Mouse (Mus musculus) urinary bladder, postnatal 10 days (tissue): ENCODE data around the gene Gtf2ird1.

Experiments used
- DNase-seq: peaks from one replicate; pipeline ENCODE4 v3.0.0; 2022; ENCODE audit warnings: low spot score

Gene Gtf2ird1

DNA sequence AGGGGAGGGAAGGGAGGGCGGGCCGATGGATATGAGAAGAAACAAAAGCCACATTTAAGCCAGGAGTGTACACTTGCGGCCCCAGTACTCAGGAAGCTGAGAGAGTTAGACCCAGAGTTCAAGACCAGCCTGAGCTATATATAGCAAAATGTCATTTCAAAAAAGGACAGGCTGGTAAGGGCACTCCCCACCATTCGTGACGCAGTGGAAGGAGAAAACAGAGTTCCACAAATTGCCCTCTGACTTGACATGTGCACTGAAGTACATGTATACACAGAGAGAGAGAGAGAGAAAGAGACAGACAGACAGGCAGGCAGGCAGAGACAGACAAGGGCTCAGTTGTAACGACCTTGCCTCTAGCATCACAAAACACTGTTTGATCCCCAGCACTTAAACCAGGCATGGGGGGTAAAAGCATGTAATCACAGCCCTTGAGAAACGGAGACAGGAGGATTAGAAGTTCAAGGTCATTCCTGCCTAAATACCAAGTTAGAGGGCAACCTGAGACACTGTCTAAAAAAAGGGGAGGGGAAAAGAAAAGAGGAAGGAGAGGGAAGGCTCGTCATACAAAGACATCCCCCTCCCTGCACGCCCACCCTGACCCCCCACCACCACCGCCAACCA, 11.2 kb downstream of the Gtf2ird1 start:
- DNase-seq: no peak

DNA sequence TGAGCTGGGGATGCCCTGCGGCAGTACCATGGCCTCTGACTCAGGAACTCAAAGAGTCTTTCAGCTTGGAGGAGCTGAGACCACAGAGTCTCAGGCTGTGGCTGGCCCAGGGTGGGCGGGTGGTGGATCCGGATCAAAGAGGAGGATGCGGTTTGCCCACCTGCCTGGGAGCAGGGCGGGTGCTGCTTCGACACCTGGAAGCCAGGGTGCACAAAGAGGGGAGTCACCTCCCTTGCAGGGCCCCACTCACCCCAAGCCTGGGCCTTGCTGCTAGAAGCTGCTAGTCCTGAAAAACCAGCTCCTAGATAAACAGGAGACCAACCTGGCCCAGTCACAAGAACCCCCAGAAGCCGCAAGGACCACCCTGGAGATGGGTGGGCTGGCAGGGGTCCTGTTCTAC, 12.0 kb downstream of the Gtf2ird1 start:
- DNase-seq: no peak

DNA sequence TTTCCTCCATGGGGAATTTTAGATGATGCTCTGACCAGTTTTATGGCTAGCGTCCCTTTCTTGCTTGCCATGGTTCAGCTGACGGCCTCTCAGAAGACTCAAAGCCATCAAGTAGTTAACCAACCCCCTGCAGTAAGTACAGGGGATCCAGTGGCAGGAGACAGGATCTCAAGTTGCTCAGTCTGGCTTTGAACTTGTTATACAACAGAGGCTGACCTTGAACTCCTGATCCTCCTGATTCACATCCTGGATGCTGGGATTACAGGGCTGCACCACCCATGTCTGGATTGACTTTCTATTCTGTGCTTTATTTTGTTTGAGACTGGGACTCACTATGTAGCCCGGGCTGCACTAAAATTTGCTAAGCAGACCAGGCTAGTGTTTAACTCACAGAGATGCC, 14.4 kb downstream of the Gtf2ird1 start:
- DNase-seq: no peak

DNA sequence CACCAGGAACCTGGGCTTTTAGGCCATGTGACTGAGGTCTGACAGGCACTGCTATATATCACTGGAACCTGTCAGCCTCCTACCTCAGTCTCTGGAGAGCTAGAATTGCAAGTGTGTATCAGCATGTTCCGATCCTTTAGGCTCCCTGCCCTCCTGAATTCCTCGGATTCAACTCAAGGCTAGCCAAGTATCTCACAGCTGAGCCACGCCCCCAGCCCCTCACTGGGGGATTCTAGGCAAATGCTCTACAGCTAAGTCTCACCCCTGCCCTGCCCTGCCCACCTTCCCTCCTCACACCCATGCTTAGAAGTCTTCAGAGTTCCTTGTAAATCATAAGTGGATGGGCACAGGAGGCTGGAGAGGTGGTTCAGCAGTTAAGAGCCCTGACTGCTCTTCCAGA, 15.4 kb downstream of the Gtf2ird1 start:
- DNase-seq: no peak

DNA sequence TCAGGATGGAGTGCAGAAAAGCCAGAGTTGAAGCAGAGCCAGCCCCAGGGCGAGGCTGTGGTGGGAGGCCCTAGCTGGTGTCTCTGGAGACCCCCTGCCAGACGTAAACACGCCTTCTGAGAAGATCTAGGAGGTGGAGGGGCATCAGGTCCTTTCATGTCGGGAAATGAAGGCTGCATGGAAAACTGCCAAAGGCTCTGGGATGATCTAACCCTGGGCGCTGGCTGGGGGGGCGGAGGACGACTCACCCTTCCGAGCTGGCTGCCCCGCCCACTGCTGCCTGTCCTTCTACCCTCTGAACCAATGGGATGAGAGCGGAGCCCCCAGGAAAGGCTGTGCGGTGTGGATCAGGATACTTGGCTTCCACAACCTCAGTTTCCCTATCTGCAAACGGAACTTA, 16.4 kb downstream of the Gtf2ird1 start:
- no peak for DNase-seq

DNA sequence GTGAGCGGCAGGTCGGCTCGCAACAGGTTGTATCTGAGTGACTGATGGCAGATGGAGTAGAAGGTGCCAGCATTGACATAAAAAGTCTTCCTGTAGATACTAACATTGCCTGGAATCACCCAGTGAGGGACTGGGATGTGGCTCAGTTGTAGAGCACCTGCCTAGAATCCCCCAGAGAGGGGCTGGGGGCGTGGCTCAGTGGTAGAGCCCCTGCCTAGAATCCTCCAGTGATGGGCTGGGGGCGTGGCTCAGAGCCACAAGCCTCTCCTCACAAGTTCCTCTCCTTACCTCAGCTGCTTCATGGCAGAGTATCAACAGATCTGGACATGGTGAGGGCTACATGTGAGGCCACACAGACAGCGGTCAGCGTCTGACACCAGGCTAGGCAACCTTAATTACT, 17.0 kb downstream of the Gtf2ird1 start:
- DNase-seq: no peak

DNA sequence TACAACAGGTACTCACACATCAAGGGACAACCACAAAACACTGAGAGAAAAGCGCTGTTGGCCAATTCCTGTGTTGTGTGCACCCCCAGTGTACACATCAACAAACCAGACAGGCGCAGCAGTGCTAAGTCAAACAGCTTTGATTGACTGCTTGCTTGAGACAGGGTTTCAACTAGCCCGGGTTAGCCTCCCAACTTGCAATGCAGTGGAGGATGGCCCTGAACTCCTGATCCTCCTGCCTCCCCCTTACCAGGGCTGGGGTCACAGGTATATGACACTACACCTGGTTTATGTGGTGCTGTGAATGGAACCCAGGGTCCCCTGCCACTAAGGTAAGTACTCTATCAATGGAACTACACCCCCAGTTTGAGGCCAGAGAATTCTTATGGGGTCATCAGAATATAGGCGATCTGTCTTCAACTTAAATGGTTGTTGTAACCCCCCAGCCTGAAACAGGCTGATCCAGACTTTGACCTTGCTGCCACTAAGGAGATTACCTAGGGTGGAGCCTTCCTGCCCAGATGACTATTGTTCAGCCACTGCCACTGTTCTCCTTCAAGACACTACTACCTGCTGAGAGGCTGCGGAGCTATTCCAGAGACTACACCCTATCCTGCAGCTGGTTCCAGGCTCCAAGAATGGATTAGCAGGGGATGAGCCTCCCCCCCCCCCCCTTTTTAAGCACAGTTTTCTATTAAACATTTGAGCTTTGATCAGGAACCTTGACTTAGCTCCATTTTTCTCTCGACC, 17.7 kb downstream of the Gtf2ird1 start:
- no peak for DNase-seq

DNA sequence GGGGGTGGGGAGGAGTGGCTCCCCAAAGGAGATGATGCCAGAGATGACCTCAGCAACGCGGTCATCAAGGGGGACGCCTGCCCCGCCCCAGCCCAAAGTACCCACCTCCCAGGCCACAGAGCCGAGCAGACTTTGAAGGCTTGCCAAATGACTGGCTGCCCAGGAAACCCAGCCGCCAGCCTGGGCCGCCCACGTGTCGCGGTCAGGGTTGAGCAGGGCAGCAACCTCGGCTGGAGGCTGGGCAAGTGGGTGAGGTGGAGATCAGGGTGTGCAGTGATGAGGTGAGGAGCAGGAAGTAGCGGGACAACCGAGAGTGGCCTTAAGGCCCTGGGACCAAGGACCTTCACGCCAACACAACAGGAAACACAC, 19.1 kb downstream of the Gtf2ird1 start:
- no peak for DNase-seq

DNA sequence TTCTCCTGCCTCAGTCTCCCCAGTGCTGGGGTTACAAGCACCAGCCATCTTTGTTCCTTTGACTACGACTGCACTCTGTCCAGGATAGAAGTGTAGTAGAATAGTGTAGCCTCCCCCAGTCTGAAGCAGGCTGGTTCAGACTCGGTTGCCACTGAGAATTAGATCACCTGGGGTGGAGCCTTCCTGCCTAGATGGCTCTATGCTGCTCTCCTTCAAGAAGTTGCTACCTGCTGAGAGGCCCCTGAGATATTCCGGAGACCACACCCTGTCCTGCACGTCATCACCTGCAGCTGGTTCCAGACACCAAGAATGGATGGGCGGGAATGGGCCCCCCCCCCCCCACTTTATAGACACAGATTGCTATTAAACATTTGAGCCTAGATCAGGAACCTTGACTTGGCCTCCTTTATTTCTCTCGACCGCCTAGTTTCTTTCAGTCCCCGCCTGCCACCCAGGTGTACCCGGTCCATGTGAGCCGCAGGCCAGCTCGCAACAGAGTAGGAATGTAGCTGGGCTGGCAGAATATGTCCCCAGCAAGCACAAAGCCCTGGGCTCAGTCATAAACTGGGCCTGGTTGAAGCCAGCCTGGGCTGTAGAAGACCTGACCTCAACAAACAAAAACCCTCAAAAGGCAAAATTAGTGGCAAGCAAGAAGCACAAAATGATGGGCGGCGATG, 19.6 kb downstream of the Gtf2ird1 start:
- no peak for DNase-seq

DNA sequence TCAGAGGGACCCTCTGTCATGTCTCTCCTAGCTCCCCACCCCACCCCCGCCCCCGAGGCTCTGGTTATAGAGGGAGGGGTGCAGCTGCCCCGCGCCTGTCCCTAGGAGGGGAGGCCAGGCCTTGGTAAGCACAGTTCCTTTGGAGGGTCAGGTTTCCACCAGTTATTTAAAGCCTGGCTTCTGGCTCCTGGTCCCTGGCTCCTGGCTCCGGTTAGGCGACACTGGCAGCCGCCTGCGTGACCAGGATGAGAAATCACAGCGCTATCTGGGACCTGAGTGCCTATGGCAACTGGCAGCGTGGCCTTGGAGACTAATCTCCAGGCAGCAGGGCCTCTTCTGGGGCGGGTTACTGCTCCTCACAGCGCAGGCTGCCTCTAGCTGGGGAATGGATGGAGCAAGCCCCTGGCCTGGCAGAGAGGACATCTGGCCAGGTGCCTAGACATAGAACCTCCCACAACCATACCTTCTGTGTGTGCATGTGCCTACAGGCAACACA, 20.6 kb downstream of the Gtf2ird1 start:
- no peak for DNase-seq

DNA sequence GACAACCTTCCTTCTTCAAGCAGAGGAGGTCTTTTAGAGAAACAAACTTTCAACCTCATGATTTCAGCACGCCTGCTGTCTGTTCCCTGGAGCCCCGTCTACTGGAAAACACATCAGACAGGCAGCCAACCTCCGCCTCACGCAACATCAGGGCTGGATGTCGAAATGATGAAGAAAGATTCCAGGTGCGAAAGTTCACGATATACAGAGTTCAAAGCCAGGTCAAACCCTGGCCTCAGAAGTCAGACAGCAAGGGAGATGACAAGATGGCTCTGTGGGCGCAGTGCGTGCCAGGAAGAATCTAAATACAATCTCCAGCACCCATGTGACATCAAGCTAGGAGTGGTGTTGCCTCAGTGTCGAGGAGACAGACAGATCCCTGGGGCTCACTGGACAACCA, 23.4 kb downstream of the Gtf2ird1 start:
- DNase-seq: no peak

DNA sequence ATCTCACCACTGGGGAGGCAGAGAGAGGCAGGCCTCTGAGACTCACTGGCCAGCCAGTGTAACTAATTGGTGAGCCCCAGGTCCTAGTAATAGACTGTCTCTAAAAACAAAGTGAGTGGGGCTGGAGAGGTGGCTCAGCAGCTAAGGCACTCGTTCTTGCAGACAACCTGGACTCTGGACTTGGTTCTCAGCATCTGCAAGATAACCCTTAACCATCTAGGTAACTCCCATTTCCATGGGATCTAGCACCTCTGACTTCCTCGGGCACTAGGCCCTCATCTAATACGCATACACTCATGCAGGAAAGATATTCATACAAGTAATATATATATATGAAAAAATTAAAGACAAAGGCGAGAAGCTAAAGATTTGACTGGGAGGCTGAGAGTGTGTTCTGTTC, 26.4 kb downstream of the Gtf2ird1 start:
- DNase-seq: no peak

DNA sequence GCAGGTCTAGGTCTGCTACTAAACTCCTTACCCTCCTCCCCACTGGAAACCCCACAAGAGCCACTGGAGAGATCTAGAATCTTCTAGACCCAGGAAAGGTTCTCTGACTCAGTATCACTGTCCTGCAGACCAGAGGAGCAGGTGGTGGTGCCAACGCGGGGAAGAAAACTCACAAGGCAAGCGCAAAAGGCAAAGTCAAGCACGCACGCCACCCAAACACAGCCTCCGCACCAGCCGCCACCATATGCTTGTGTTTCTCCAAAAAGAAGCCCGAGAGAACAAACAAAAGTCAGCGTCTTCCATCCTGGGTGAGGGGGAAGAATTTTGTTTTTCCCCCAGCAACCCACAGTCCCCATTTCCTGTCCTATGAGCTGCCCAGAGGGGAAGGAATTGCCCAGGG, 28.9 kb downstream of the Gtf2ird1 start:
- no peak for DNase-seq

DNA sequence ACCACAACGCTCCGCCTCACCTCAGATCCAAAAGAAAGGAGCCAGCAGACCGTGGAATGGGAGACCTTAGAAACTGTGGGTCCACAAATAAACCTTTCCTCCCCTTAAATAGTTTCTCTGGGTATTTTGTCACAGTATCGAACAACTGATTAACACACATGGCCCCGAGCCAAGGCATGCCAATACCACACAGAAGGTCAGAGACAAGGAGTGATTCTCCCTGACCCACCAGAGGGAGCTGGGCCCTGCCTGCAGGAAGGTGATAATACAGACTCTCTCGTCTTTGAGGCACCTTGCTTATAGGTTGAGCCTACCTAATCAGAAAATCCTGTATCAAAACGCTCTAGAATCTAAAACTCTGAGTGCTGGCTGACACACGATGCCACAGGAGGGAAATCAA, 30.9 kb downstream of the Gtf2ird1 start:
- DNase-seq: no peak

DNA sequence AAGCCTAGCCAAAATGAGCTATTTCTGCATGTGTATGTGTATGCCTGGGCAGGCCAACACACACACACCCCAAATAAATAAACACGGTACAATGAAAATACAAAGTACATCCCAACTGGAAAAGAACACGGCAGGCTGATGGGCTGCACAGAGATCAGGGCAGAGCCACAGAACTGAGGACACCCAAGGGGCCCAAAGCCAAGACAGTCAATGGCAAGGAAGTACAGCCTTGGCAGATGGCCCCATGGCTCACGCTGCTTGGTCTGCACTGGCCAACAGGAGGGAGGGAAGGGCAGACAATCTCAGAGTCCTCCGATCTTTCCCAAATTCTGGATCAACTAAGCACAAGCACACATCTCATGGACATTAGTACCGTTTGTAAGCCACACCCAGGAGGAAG, 32.6 kb downstream of the Gtf2ird1 start:
- no peak for DNase-seq

DNA sequence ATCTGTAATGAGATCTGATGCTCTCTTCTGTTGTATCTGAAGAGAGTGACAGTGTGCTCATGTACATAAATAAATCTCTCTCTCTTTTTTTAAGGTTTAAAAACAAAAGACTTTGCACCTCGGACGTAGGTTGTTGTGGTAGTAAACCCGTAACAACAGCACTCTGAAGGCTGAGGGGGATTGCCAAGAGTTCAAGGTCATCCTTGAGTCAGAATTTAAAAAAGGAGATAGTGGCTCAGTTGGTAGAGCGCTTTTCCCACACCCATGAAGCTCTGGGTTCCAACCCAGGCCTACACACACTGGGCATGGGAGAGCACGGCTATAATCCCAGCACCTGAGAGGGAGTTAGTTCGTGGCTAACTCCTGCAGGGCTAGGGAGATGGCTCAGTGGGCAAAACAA, 33.1 kb downstream of the Gtf2ird1 start:
- no peak for DNase-seq

DNA sequence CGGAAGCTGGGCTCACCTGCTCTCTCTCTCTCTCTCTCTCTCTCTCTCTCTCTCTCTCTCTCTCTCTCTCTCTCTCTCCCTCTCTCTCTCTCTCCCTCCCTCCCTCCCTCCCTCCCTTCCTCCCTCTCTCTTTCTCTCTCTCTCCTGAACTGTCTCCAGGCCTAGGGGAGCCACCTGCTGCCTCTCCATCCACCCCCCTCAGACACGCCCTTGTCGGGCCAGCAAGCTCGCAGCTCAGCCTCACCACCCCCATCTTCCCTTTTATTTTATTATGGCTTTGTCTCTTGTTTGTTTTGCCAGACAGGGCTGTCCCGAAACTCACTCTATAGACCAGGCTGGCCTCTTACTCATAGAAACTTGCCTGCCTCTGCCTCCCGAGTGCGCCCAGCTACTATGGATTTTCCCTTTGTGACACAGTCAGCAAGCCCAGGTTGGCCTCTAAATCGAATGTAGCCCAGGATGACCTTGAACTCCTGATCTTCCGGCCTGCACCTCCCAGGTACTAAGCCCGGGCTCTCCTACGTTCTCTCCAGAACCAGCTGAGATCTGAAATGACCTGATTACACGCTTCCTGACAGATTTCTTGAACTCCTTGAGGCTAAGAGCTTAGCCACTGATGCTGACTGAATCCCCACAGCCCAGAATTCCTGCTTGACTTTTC, 34.1 kb downstream of the Gtf2ird1 start:
- no peak for DNase-seq

DNA sequence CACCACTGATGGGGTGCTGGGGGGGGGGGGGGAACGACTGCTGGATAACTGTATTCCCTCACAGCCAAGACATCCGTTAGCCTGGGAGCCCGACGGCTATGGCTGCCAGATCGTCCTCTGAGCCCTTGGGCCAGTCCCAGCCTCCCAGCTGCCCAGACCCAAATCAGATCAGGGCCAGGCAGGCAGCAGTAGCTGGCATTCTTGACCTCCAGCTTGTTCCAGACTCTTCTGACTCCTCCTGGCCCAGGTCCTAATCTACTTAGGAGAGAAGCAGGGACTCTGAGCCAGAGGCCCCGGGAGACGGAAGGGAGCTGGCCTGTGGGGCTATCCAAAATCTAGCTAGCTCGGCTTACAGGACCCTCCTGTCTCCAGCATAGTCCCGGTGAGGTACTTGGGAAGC, 35.5 kb downstream of the Gtf2ird1 start:
- DNase-seq: no peak

DNA sequence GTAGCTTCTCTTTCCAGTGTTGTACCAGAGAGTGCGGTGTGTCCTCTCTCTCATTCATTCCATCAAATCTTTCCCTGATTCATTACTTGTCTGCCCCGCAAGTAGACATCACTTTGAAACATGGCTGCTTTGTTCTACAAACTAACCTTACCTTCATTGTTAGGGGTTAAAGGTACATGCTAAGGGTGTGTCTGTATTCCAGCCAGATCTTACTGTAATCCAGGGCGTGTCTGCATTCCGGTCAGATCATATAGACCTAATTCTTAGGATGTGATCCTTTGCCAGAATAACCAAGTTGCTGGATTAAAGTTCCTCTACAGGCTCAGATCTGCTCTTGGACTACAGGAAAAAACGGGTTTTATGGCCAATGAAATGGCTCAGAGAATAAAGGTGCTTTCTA, 36.8 kb downstream of the Gtf2ird1 start:
- DNase-seq: no peak

DNA sequence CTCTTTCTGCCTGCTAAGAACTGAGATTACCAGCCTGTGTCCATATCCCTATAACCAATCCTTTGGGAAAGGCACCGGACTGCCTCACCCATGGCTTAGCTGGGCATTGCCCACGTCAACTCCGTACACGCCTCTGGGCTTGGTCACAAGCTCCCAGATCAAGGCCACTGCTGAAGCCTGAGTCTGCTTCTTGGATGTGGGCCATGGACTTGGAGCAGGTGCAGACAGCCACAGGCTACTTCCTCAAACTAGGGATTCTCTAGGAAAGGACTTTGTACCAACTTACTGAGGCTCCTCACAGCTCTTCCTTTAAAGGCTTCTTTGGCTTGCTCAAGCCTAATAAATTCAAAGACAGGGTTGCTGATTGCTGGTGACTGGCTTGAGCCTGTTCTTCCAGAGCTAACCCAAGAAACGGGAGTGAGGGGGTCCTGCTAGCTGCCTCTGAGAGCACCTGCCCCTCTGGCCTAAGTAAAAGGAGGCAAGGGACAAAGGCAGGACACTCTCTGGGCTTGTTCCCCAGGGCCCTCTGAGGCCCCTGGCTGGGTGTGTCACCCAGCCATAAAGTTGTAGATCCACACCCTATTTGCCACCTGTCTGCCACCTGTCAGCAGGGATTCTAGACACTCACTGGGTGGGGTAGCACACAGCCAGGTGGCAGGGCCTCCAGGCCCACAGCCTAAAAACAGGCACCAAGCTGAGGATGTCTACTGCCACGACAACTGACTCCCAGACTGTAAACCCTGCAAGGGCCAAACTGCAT, 38.0 kb downstream of the Gtf2ird1 start:
- no peak for DNase-seq

DNA sequence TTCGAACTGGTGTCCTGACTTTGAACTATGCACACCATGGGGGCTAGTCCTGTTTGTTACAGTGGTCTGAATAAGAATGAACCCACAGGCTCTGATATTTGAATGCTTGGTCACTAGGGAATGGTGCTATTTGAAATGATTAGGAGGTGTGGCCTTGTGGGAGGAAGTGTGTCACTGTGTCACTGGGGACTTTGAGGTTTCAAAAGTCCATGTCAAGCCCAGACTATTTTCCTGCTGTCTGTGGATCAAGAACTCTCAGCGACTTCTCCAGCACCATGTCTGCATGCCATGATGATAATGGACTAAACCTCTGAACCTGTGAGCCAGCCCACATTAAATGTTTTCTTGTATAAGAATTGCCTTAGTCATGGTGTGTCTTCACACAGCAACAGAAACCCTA, 44.2 kb downstream of the Gtf2ird1 start:
- no peak for DNase-seq

DNA sequence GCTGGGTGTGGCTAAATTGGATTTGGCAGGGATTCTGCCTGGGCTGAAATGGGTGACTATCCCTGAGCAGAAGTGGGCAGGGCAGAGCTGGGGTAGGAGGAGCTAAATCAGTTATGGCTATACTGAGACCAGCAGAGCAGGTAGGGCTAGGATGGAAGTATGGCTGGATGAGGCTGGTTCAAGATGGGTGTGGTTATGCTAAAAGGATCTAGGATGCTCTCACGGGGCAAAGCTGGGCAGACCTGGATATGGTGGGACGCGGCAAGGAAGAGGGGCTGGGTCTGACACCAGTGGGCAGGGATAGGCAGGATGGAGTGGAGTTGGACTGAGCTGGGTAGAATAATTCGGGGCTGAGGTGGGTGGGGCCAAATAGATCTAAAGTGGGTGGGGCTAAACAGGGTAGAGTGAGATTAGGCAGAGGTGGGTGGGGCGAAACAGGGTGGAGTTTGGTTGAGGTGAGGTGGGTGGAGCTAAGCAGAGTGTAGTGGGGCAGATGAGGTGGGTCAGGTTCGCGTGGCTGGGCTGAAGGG, 46.1 kb downstream of the Gtf2ird1 start:
- DNase-seq: no peak
